ENCODE assay signal across 15 mouse cellular contexts in genomic region chr7:133441169-133441568, GRCm38 (mm10).
A peak's percentile ranks its signal among the peaks of the same experiment; 100 is the strongest.
DNase-seq lines count a peak whose midpoint lies in the region; ATAC-seq and TF ChIP-seq lines count a peak whose summit lies in the region.
"Had no signal": no experiment of that assay in that cellular context is flagged by ENCODE, and none has a peak within 500 bp of the region (broad histone marks: within the 10 kb centered on the region; RNA-seq: fewer than 3 reads in every experiment).

No protein-coding gene starts in this region.

- ATAC-seq in kidney, embryonic 16.5 days (ENCODE audit: low FRiP score, low TSS enrichment): no peak
- ATAC-seq in forebrain, embryonic 11.5 days (replicated peaks; ENCODE audit: low FRiP score): no peak
- no peak for ATAC-seq in hindbrain, postnatal 0 days
- ATAC-seq in neural tube, embryonic 14.5 days (ENCODE audit: low read depth): no peak

- no peak for DNase-seq in kidney, postnatal 14 days
- no peak for DNase-seq in forebrain, embryonic 11.5 days (ENCODE audit: low spot score)
- DNase-seq in hindbrain, postnatal 0 days (ENCODE audit: low spot score): peak; percentile 15
- DNase-seq in B cell, adult 2 months: no peak
- DNase-seq in right cerebral cortex, postnatal 4 days: no peak
- no peak for DNase-seq in testis, postnatal 14 days (ENCODE audit: low spot score)
- DNase-seq: adrenal gland, postnatal 25 days; cerebellum, adult 2 months; heart, adult 2 months; kidney, postnatal 25 days; lung, adult 18-20 months; thymus, postnatal 4 days had no signal

- H3K4me1 ChIP-seq in kidney, embryonic 16.5 days (ENCODE audit: insufficient read depth, low read length): peaks cover 17% of the 10 kb centered on the region
- peaks cover 24% of the 10 kb centered on the region; the same call in 1 of the 2 replicates for H3K4me1 ChIP-seq in forebrain, embryonic 11.5 days (replicated peaks; ENCODE audit: control insufficient read depth, insufficient read depth, low read length)
- H3K4me1 ChIP-seq in hindbrain, postnatal 0 days (ENCODE audit: insufficient read depth, low read length): peaks cover 8% of the 10 kb centered on the region; the same call in 1 of the 2 replicates
- peaks cover 7% of the 10 kb centered on the region; the same call in 1 of the 2 replicates for H3K4me1 ChIP-seq in neural tube, embryonic 14.5 days (ENCODE audit: control insufficient read depth, insufficient read depth, low read length)
- H3K4me1 ChIP-seq: megakaryocyte, embryonic 14.5 days had no signal

- 0 out of 2 replicates have a peak, but pooled peaks cover 3% of the 10 kb centered on the region for H3K9me3 ChIP-seq in kidney, embryonic 16.5 days (ENCODE audit: low read length)
- H3K9me3 ChIP-seq in forebrain, embryonic 11.5 days (ENCODE audit: control insufficient read depth, low read length): no peaks in the 10 kb centered on the region
- H3K9me3 ChIP-seq in hindbrain, postnatal 0 days (ENCODE audit: low read length): no peaks in the 10 kb centered on the region
- no peaks in the 10 kb centered on the region for H3K9me3 ChIP-seq in neural tube, embryonic 14.5 days (ENCODE audit: control insufficient read depth, low read length)

- 55% methylated on average over 6 of the region's 6 CpGs for WGBS in kidney, embryonic 16.5 days
- WGBS in forebrain, embryonic 11.5 days: 32% methylated on average over 6 of the region's 6 CpGs
- WGBS in hindbrain, postnatal 0 days: 38% methylated on average over 6 of the region's 6 CpGs
- WGBS in neural tube, embryonic 14.5 days: 46% methylated on average over 6 of the region's 6 CpGs

- H3K9ac ChIP-seq in kidney, embryonic 16.5 days (replicated peaks; ENCODE audit: low read length): no peak overlapping the region
- H3K9ac ChIP-seq in forebrain, embryonic 11.5 days (ENCODE audit: low read length): peak overlapping the region; percentile 37
- no peak overlapping the region for H3K9ac ChIP-seq in hindbrain, postnatal 0 days (replicated peaks; ENCODE audit: low read length)
- H3K9ac ChIP-seq in neural tube, embryonic 14.5 days (replicated peaks; ENCODE audit: low read depth, low read length): no peak overlapping the region

- peak overlapping the region; percentile 44; the same call in 1 of the 2 replicates for H3K27ac ChIP-seq in kidney, embryonic 16.5 days (ENCODE audit: low read length)
- peak overlapping the region; percentile 39 for H3K27ac ChIP-seq in forebrain, embryonic 11.5 days (ENCODE audit: low read depth, low read length)
- H3K27ac ChIP-seq in hindbrain, postnatal 0 days: peak overlapping the region; percentile 36; the same call in 1 of the 2 replicates
- no peak overlapping the region for H3K27ac ChIP-seq in neural tube, embryonic 14.5 days (ENCODE audit: low read depth, low read length)
- H3K27ac ChIP-seq: heart, adult 2 months had no signal

- no peak for TF ChIP-seq CTCF in hindbrain, postnatal 0 days (IDR thresholded peaks at IDR 0.05; ENCODE audit: low read depth)

- no peak overlapping the region for H3K4me2 ChIP-seq in kidney, embryonic 16.5 days (replicated peaks; ENCODE audit: low read depth, low read length)
- H3K4me2 ChIP-seq in forebrain, embryonic 11.5 days (ENCODE audit: low read depth, low read length, severe bottlenecking): peak overlapping the region; percentile 36; the same call in 1 of the 2 replicates
- H3K4me2 ChIP-seq in hindbrain, postnatal 0 days (ENCODE audit: low read depth, low read length): peak overlapping the region; percentile 34; the same call in 1 of the 2 replicates
- H3K4me2 ChIP-seq in neural tube, embryonic 14.5 days (ENCODE audit: low read depth, low read length): peak overlapping the region; percentile 23; the same call in 1 of the 2 replicates

- H3K27me3 ChIP-seq in kidney, embryonic 16.5 days (ENCODE audit: insufficient read depth, low read length): no peaks in the 10 kb centered on the region
- H3K27me3 ChIP-seq in forebrain, embryonic 11.5 days (ENCODE audit: control insufficient read depth, insufficient read depth, low read length): no peaks in the 10 kb centered on the region
- no peaks in the 10 kb centered on the region; the same call in 1 of the 2 replicates for H3K27me3 ChIP-seq in hindbrain, postnatal 0 days (ENCODE audit: insufficient read depth, low read length)
- no peaks in the 10 kb centered on the region for H3K27me3 ChIP-seq in neural tube, embryonic 14.5 days (ENCODE audit: control insufficient read depth, insufficient read depth, low read length)
- H3K27me3 ChIP-seq: megakaryocyte, embryonic 14.5 days had no signal

- no peak overlapping the region for H3K4me3 ChIP-seq in kidney, embryonic 16.5 days (ENCODE audit: low read length)
- no peak overlapping the region for H3K4me3 ChIP-seq in forebrain, embryonic 11.5 days (ENCODE audit: low read depth, low read length)
- no peak overlapping the region for H3K4me3 ChIP-seq in hindbrain, postnatal 0 days (ENCODE audit: low read length)
- no peak overlapping the region for H3K4me3 ChIP-seq in neural tube, embryonic 14.5 days (ENCODE audit: low read depth, low read length)
- H3K4me3 ChIP-seq: heart, adult 2 months; megakaryocyte, embryonic 14.5 days had no signal

- no peaks in the 10 kb centered on the region for H3K36me3 ChIP-seq in kidney, embryonic 16.5 days (ENCODE audit: insufficient read depth, low read length)
- H3K36me3 ChIP-seq in forebrain, embryonic 11.5 days (ENCODE audit: control insufficient read depth, insufficient read depth, low read length): no peaks in the 10 kb centered on the region
- H3K36me3 ChIP-seq in hindbrain, postnatal 0 days (ENCODE audit: insufficient read depth, low read length): no peaks in the 10 kb centered on the region
- no peaks in the 10 kb centered on the region for H3K36me3 ChIP-seq in neural tube, embryonic 14.5 days (ENCODE audit: control insufficient read depth, insufficient read depth, low read length)
